Mouse (Mus musculus): ENCODE data around the gene Onecut3. TPM values are rescaled to one million over a fixed set of nuclear protein-coding genes. Genes with fewer than 3 reads are reported as not detected.
A peak's percentile ranks its signal among the peaks of the same experiment; 100 is the strongest.

Gene Onecut3
- polyA plus RNA-seq, 1 experiment from 2014 or later = not detected

- Histone ChIP-seq H3K4me2 (peak within 1 kb of the TSS; percentile 38), H3K4me1 (peaks cover 16% of the 10 kb centered on the region), H3K4me3 (peak within 1 kb of the TSS; percentile 23; the same call in 1 of the 2 replicates), H3K9me3 (no peaks in the 10 kb centered on the region), H3K9ac (no peak within 1 kb of the TSS), H3K36me3 (peaks cover 33% of the 10 kb centered on the region), H3K27ac (no peak within 1 kb of the TSS), H3K27me3 (peaks cover 53% of the 10 kb centered on the region)
- ATAC-seq (ENCODE audit: insufficient number of reproducible peaks, low FRiP score, low TSS enrichment, low read depth) = no peak; the same call in 1 of the 2 replicates
- WGBS = 1% methylated on average over 30 of the region's 30 CpGs
Observed at GRCm38 (mm10) chr10:80538710-80539394, 44.2 kb downstream of the Onecut3 start, which contains the start of gene Atp8b3. Gene Atp8b3, minus strand, starts transcription at chr10:80539124.

- H3K4me1 ChIP-seq = peaks cover 16% of the 10 kb centered on the region
- peak overlapping the region; percentile 38; the same call in 1 of the 2 replicates for H3K4me2 ChIP-seq
- H3K36me3 ChIP-seq = peaks cover 39% of the 10 kb centered on the region
- H3K27ac ChIP-seq = no peak overlapping the region
- H3K9ac ChIP-seq = no peak overlapping the region
- ATAC-seq (ENCODE audit: insufficient number of reproducible peaks, low FRiP score, low TSS enrichment, low read depth) = no peak
- WGBS = 50% methylated on average over 4 of the region's 5 CpGs
- peaks cover 48% of the 10 kb centered on the region for H3K27me3 ChIP-seq
- no peak overlapping the region for H3K4me3 ChIP-seq
- no peaks in the 10 kb centered on the region for H3K9me3 ChIP-seq
Observed at GRCm38 (mm10) chr10:80539493-80539892, 44.9 kb downstream of the Onecut3 start.

- Histone ChIP-seq H3K9me3 (no peaks in the 10 kb centered on the region), H3K27me3 (peaks cover 8% of the 10 kb centered on the region), H3K27ac (no peak overlapping the region), H3K4me3 (no peak overlapping the region), H3K36me3 (peaks cover 83% of the 10 kb centered on the region), H3K4me1 (peaks cover 7% of the 10 kb centered on the region), H3K4me2 (no peak overlapping the region), H3K9ac (no peak overlapping the region)
- 91% methylated on average over 14 of the region's 14 CpGs for WGBS
- ATAC-seq (ENCODE audit: insufficient number of reproducible peaks, low FRiP score, low TSS enrichment, low read depth) = no peak
Observed at GRCm38 (mm10) chr10:80543873-80544272, 49.2 kb downstream of the Onecut3 start.

- no peak for ATAC-seq (ENCODE audit: insufficient number of reproducible peaks, low FRiP score, low TSS enrichment, low read depth)
- H3K27me3 ChIP-seq = 0 out of 2 replicates have a peak, but pooled peaks cover 5% of the 10 kb centered on the region
- peaks cover 4% of the 10 kb centered on the region; the same call in 1 of the 2 replicates for H3K4me1 ChIP-seq
- no peak overlapping the region for H3K4me3 ChIP-seq
- H3K9ac ChIP-seq = no peak overlapping the region
- peaks cover 100% of the 10 kb centered on the region for H3K36me3 ChIP-seq
- no peaks in the 10 kb centered on the region for H3K9me3 ChIP-seq
- no peak overlapping the region for H3K4me2 ChIP-seq
- H3K27ac ChIP-seq = no peak overlapping the region
- WGBS = 93% methylated on average over 8 of the region's 8 CpGs
Observed at GRCm38 (mm10) chr10:80545590-80545989, 51.0 kb downstream of the Onecut3 start.

GRCm38 (mm10) chr10:80546945-80547344 is 52.3 kb downstream of the Onecut3 start:
- WGBS = 92% methylated on average over 4 of the region's 4 CpGs
- Histone ChIP-seq H3K27me3 (no peaks in the 10 kb centered on the region), H3K4me1 (peaks cover 4% of the 10 kb centered on the region; the same call in 1 of the 2 replicates), H3K36me3 (peaks cover 90% of the 10 kb centered on the region), H3K9me3 (no peaks in the 10 kb centered on the region), H3K4me2 (no peak overlapping the region), H3K27ac (no peak overlapping the region), H3K9ac (no peak overlapping the region), H3K4me3 (no peak overlapping the region)
- ATAC-seq (ENCODE audit: insufficient number of reproducible peaks, low FRiP score, low TSS enrichment, low read depth) = no peak

- ATAC-seq (ENCODE audit: insufficient number of reproducible peaks, low FRiP score, low TSS enrichment, low read depth) = no peak
- WGBS = 90% methylated on average over 15 of the region's 15 CpGs
- Histone ChIP-seq H3K4me2 (no peak overlapping the region), H3K4me1 (peaks cover 4% of the 10 kb centered on the region; the same call in 1 of the 2 replicates), H3K27ac (no peak overlapping the region), H3K9ac (no peak overlapping the region), H3K4me3 (no peak overlapping the region), H3K27me3 (no peaks in the 10 kb centered on the region), H3K36me3 (peaks cover 84% of the 10 kb centered on the region), H3K9me3 (no peaks in the 10 kb centered on the region)
Observed at GRCm38 (mm10) chr10:80547539-80547938, 52.9 kb downstream of the Onecut3 start.

GRCm38 (mm10) chr10:80548428-80549006 is 53.9 kb downstream of the Onecut3 start:
- H3K9me3 ChIP-seq = no peaks in the 10 kb centered on the region
- H3K4me2 ChIP-seq = no peak overlapping the region
- WGBS = 74% methylated on average over 10 of the region's 10 CpGs
- H3K27me3 ChIP-seq = no peaks in the 10 kb centered on the region
- H3K27ac ChIP-seq = no peak overlapping the region; the same call in 1 of the 2 replicates
- H3K4me1 ChIP-seq = peaks cover 4% of the 10 kb centered on the region; the same call in 1 of the 2 replicates
- H3K36me3 ChIP-seq = peaks cover 76% of the 10 kb centered on the region
- H3K4me3 ChIP-seq = no peak overlapping the region
- no peak overlapping the region for H3K9ac ChIP-seq
- ATAC-seq (ENCODE audit: insufficient number of reproducible peaks, low FRiP score, low TSS enrichment, low read depth) = no peak

- H3K9ac ChIP-seq = no peak overlapping the region
- no peak overlapping the region for H3K27ac ChIP-seq
- 88% methylated on average over 21 of the region's 21 CpGs for WGBS
- no peak overlapping the region for H3K4me2 ChIP-seq
- no peaks in the 10 kb centered on the region for H3K27me3 ChIP-seq
- no peaks in the 10 kb centered on the region for H3K9me3 ChIP-seq
- no peak overlapping the region for H3K4me3 ChIP-seq
- peaks cover 4% of the 10 kb centered on the region; the same call in 1 of the 2 replicates for H3K4me1 ChIP-seq
- ATAC-seq (ENCODE audit: insufficient number of reproducible peaks, low FRiP score, low TSS enrichment, low read depth) = no peak
- H3K36me3 ChIP-seq = peaks cover 73% of the 10 kb centered on the region
Observed at GRCm38 (mm10) chr10:80549279-80549678, 54.6 kb downstream of the Onecut3 start.

- H3K9me3 ChIP-seq = no peaks in the 10 kb centered on the region
- no peak overlapping the region for H3K4me2 ChIP-seq
- no peak overlapping the region for H3K27ac ChIP-seq
- H3K4me3 ChIP-seq = no peak overlapping the region
- H3K36me3 ChIP-seq = peaks cover 42% of the 10 kb centered on the region
- no peaks in the 10 kb centered on the region for H3K27me3 ChIP-seq
- ATAC-seq (ENCODE audit: insufficient number of reproducible peaks, low FRiP score, low TSS enrichment, low read depth) = no peak
- WGBS = 62% methylated on average over 9 of the region's 9 CpGs
- no peak overlapping the region for H3K9ac ChIP-seq
- H3K4me1 ChIP-seq = peaks cover 7% of the 10 kb centered on the region; the same call in 1 of the 2 replicates
Observed at GRCm38 (mm10) chr10:80552364-80552763, 57.7 kb downstream of the Onecut3 start.

- H3K9ac ChIP-seq = 0 out of 2 replicates have a peak overlapping the region, but pooled peaks have one; percentile 7
- WGBS = 84% methylated on average over 8 of the region's 8 CpGs
- no peak overlapping the region for H3K4me2 ChIP-seq
- no peaks in the 10 kb centered on the region for H3K9me3 ChIP-seq
- peaks cover 16% of the 10 kb centered on the region for H3K4me1 ChIP-seq
- H3K27me3 ChIP-seq = no peaks in the 10 kb centered on the region
- H3K4me3 ChIP-seq = no peak overlapping the region
- no peak for ATAC-seq (ENCODE audit: insufficient number of reproducible peaks, low FRiP score, low TSS enrichment, low read depth)
- H3K27ac ChIP-seq = no peak overlapping the region
- H3K36me3 ChIP-seq = peaks cover 30% of the 10 kb centered on the region
Observed at GRCm38 (mm10) chr10:80553575-80553974, 58.9 kb downstream of the Onecut3 start.

GRCm38 (mm10) chr10:80553997-80554396 is 59.4 kb downstream of the Onecut3 start:
- H3K4me2 ChIP-seq = no peak overlapping the region
- peaks cover 26% of the 10 kb centered on the region for H3K36me3 ChIP-seq
- no peaks in the 10 kb centered on the region for H3K9me3 ChIP-seq
- H3K4me3 ChIP-seq = no peak overlapping the region
- WGBS = 88% methylated on average over 6 of the region's 6 CpGs
- no peak overlapping the region for H3K27ac ChIP-seq
- no peak for ATAC-seq (ENCODE audit: insufficient number of reproducible peaks, low FRiP score, low TSS enrichment, low read depth)
- H3K9ac ChIP-seq = no peak overlapping the region
- no peaks in the 10 kb centered on the region for H3K27me3 ChIP-seq
- peaks cover 18% of the 10 kb centered on the region for H3K4me1 ChIP-seq

GRCm38 (mm10) chr10:80557346-80557965 is 62.8 kb downstream of the Onecut3 start:
- Histone ChIP-seq H3K4me2 (no peak overlapping the region), H3K4me1 (peaks cover 42% of the 10 kb centered on the region), H3K4me3 (no peak overlapping the region), H3K27me3 (no peaks in the 10 kb centered on the region), H3K9ac (no peak overlapping the region), H3K36me3 (peaks cover 7% of the 10 kb centered on the region; the same call in 1 of the 2 replicates), H3K27ac (no peak overlapping the region), H3K9me3 (no peaks in the 10 kb centered on the region)
- ATAC-seq (ENCODE audit: insufficient number of reproducible peaks, low FRiP score, low TSS enrichment, low read depth) = no peak
- WGBS = 36% methylated on average over 5 of the region's 5 CpGs

Measured in limb, embryonic 15.5 days (tissue).